Mouse (Mus musculus) kidney, embryonic 14.5 days (tissue): ENCODE data around the gene Stk4. TPM values are rescaled to one million over a fixed set of nuclear protein-coding genes. Genes with fewer than 3 reads are reported as not detected.

Experiments used
- ATAC-seq: fragments of 200-750 bp; cut with Nextera tagmentation; 2 replicates; pipeline ENCODE4 v1.8.0; 2017; ENCODE audit warnings: moderate number of reproducible peaks, mild to moderate bottlenecking, moderate TSS enrichment, moderate library complexity; ENCODE audit not compliant: low FRiP score, low TSS enrichment
- H3K27ac ChIP-seq: fragments of 300-500 bp; sonication (generic); 2 replicates; pipeline ENCODE4 v1.5.1; 2014; ENCODE audit warnings: low read depth, mild to moderate bottlenecking, low read length, moderate library complexity, mixed read lengths
- H3K27me3 ChIP-seq: fragments of 300-500 bp; sonication (generic); 2 replicates; pipeline ENCODE4 v1.6.1; 2014; ENCODE audit warnings: mild to moderate bottlenecking, low read length; ENCODE audit not compliant: control insufficient read depth, insufficient read depth
- H3K36me3 ChIP-seq: fragments of 300-500 bp; sonication (generic); 2 replicates; pipeline ENCODE4 v1.6.1; 2014; ENCODE audit warnings: low read length, mixed read lengths; ENCODE audit not compliant: control insufficient read depth, insufficient read depth
- H3K4me1 ChIP-seq: fragments of 300-500 bp; sonication (generic); 2 replicates; pipeline ENCODE4 v1.6.1; 2014; ENCODE audit warnings: low read length, mixed read lengths; ENCODE audit not compliant: control insufficient read depth, insufficient read depth
- H3K4me2 ChIP-seq: fragments of 300-500 bp; sonication (generic); replicated peaks from 2 replicates; pipeline ENCODE4 v1.6.1; 2014; ENCODE audit warnings: low read depth, mild to moderate bottlenecking, low read length
- H3K4me3 ChIP-seq: fragments of 300-500 bp; sonication (generic); 2 replicates; pipeline ENCODE4 v1.5.1; 2014; ENCODE audit warnings: mild to moderate bottlenecking, low read length
- H3K9ac ChIP-seq: fragments of 300-500 bp; sonication (generic); 2 replicates; pipeline ENCODE4 v1.6.1; 2014; ENCODE audit warnings: low read depth, mild to moderate bottlenecking, low read length, moderate library complexity
- H3K9me3 ChIP-seq: fragments of 300-500 bp; sonication (generic); 2 replicates; pipeline ENCODE4 v1.6.1; 2016; ENCODE audit warnings: low read length; ENCODE audit not compliant: control insufficient read depth
- WGBS: fragments of 180-500 bp; shearing (Covaris S2); extraction: QIAGEN DNeasy Blood & Tissue Kit; methylation state at CpG from one replicate; pipeline ENCODE4 v1.1.7; 2014; 5-methylcytosine and 5-hydroxymethylcytosine counted together
- polyA plus RNA-seq: library from polyadenylated mRNA; unstranded; fragments of >200 nt; fragmentation: Nextera tagmentation; extraction: Ambion mirVana; gene quantifications from 2 replicates; pipeline ENCODE4 v1.2.1, GENCODE M21; 2014

The Stk4 gene
- polyA plus RNA-seq, 1 experiment from 2014 or later: 36.5 TPM

DNA sequence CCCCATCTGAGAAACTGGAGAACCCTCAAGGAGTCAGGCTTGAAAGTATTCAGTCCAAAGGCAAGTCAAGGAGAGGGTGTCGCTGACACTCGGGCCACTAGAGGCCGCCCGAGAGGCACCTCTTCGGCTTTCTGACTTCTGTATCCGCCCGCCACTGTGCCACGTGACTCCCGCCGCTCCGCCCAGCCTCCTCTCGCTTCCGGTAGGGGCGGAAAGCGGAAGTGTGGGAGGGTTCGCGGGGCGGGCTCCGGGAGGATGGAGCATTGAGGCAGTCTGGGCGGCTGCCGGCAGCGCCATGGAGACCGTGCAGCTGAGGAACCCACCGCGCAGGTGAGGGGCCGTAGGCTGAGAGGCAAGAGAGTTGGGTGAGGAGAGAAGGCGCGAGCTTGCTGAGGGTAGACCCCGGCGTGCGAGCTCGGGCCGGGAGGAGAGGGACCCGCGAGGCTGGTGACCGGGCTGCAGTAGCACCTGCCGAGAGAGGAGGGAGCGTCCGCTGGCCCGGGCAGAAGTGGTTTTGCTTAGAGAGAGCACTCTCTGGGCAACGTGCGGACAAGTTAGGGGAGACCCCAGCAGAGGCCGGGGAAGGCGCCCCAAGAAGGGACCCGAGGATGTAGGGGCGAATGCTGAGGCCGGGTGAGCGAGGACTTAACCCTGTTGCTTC, 3.9 kb downstream of the Stk4 start:
- Histone ChIP-seq H3K4me2 (peak overlapping the region; percentile 73), H3K4me3 (peak overlapping the region; percentile 84), H3K27ac (peak overlapping the region; percentile 49; the same call in 1 of the 2 replicates), H3K27me3 (no peaks in the 10 kb centered on the region), H3K36me3 (no peaks in the 10 kb centered on the region), H3K9ac (peak overlapping the region; percentile 79), H3K9me3 (no peaks in the 10 kb centered on the region), H3K4me1 (peaks cover 18% of the 10 kb centered on the region)
- peak; percentile 72 for ATAC-seq
- WGBS: under 1% methylated on average over 48 of the region's 48 CpGs

DNA sequence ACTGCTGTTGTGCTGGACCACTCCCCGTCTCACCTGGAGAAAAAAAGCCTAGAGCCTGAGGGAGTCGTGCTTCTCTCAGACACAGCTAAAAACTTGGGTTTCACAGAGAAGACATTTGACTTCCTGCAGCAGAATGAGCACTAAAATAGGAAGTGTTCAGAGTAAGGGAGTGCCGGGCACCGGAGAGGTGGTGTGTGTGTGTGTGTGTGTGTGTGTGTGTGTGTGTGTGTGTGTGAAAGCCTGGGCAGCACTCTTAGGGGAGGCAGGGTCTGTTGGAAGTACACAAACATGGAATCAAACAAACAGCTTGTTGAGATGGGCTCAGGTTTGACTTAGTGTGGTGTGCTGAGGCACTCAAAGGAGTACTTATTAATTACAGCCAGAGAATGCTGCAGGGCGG, 5.0 kb downstream of the Stk4 start:
- 32% methylated on average over 5 of the region's 5 CpGs for WGBS
- Histone ChIP-seq H3K27ac (no peak overlapping the region), H3K9me3 (no peaks in the 10 kb centered on the region), H3K9ac (peak overlapping the region; percentile 79; the same call in 1 of the 2 replicates), H3K4me1 (peaks cover 9% of the 10 kb centered on the region), H3K4me3 (peak overlapping the region; percentile 84), H3K36me3 (peaks cover under 1% of the 10 kb centered on the region; the same call in 1 of the 2 replicates), H3K27me3 (no peaks in the 10 kb centered on the region), H3K4me2 (peak overlapping the region; percentile 73)
- no peak for ATAC-seq

DNA sequence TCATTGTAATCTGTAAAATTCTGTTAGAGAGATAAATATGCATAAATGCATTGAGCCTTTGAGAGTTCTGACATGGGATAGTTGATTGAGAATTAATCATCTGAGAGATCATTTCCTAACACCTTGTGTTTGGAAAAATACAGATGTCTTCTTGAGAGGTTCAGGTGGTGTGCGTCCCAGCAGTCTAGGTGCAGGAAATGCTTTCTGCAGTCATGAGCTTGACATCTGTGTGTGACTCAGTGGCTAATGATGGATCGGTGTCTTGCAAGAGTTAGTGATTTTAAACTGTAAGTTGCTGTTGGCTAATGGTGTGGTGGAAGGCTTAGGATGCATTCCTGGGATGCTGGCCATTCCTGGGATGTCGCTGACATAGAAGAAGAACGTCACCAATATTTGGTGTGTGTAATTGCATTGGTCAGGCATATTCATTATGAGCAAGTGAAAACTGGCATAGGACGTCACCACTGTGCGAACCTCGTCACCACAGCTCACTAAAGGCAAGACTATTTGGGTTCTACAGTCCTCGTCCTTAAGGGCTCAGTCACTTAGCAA, 6.8 kb downstream of the Stk4 start:
- Histone ChIP-seq H3K9ac (no peak overlapping the region), H3K4me1 (peaks cover 9% of the 10 kb centered on the region), H3K27me3 (no peaks in the 10 kb centered on the region), H3K27ac (no peak overlapping the region), H3K9me3 (no peaks in the 10 kb centered on the region), H3K4me3 (no peak overlapping the region), H3K36me3 (peaks cover 16% of the 10 kb centered on the region), H3K4me2 (no peak overlapping the region)
- WGBS: 93% methylated on average over 8 of the region's 8 CpGs
- ATAC-seq: no peak

- Histone ChIP-seq H3K4me3 (no peak overlapping the region), H3K9me3 (no peaks in the 10 kb centered on the region), H3K27ac (no peak overlapping the region), H3K9ac (no peak overlapping the region), H3K4me1 (peaks cover 9% of the 10 kb centered on the region), H3K27me3 (no peaks in the 10 kb centered on the region), H3K4me2 (no peak overlapping the region), H3K36me3 (peaks cover 23% of the 10 kb centered on the region)
- WGBS: 84% methylated on average over 5 of the region's 5 CpGs
- no peak for ATAC-seq
These were observed 7.8 kb downstream of the Stk4 start for GRCm38 (mm10) chr2:164077875-164078274.

- ATAC-seq: no peak
- Histone ChIP-seq H3K4me1 (peaks cover 9% of the 10 kb centered on the region), H3K4me3 (no peak overlapping the region), H3K9me3 (no peaks in the 10 kb centered on the region), H3K27me3 (no peaks in the 10 kb centered on the region), H3K27ac (no peak overlapping the region), H3K36me3 (peaks cover 38% of the 10 kb centered on the region), H3K4me2 (no peak overlapping the region), H3K9ac (no peak overlapping the region)
- 88% methylated on average over 6 of the region's 6 CpGs for WGBS
These were observed 9.4 kb downstream of the Stk4 start for GRCm38 (mm10) chr2:164079488-164079887.

DNA sequence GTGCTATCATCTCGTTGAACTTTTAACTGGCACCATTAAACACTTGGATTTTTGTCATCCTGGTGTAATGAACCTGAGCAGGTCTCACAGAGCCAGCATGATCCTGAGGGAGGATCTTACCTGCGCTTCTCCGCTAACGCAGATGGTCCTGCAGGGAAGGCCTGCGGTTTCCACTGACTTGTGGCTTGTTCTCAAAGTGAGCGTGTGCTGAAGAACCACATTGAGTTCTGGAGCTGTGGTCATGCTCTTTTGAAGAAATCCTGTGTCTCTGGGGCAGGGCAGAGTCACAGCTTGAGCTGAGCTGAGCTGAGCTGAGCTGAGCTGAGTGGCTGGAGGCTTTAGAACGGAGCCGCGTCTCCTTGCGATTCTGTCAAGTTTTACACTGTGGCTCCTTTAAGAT, 11.5 kb downstream of the Stk4 start:
- H3K27me3 ChIP-seq: no peaks in the 10 kb centered on the region
- H3K9ac ChIP-seq: no peak overlapping the region
- no peak overlapping the region for H3K27ac ChIP-seq
- H3K9me3 ChIP-seq: no peaks in the 10 kb centered on the region
- ATAC-seq: no peak
- peaks cover 50% of the 10 kb centered on the region for H3K36me3 ChIP-seq
- no peak overlapping the region for H3K4me2 ChIP-seq
- no peak overlapping the region for H3K4me3 ChIP-seq
- WGBS: 92% methylated on average over 10 of the region's 10 CpGs
- H3K4me1 ChIP-seq: no peaks in the 10 kb centered on the region

GRCm38 (mm10) chr2:164082175-164082574, 12.1 kb downstream of the Stk4 start:
- Histone ChIP-seq H3K9ac (no peak overlapping the region), H3K27ac (no peak overlapping the region), H3K27me3 (no peaks in the 10 kb centered on the region), H3K4me2 (no peak overlapping the region), H3K4me1 (no peaks in the 10 kb centered on the region), H3K4me3 (no peak overlapping the region), H3K36me3 (peaks cover 54% of the 10 kb centered on the region), H3K9me3 (no peaks in the 10 kb centered on the region)
- WGBS: 47% methylated on average over 10 of the region's 10 CpGs
- ATAC-seq: no peak

DNA sequence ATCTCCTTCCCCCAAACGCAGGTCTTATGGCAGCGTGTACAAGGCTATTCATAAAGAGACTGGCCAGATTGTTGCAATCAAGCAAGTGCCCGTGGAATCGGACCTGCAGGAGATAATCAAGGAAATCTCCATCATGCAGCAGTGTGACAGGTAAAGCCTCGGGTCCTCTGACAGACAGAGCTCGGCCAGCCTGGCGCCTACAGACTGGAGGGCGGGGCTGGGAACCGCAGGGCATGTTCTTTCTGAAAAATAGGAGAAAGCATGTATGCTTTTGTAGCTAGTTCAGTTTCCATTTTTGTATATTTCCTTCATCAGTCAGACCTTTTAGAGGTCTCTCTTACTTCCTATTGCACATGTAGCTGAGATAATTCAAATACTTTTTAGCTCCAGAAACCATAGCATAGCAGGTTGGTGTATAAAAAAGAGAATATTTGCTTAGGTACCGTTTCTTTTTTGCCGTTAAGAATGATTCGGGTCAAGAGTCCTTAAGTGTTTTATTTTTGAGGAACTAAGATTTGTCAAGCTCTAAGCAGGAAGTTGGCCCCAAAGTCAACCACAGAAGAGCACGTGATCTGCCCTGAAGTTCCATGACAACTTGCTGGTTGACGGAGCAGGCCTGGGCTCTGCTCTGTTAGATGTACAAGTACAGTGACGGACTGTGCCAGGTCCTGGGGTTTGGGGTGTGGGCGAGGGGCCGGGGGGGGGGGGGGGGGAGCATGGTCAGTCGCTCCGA, 13.7 kb downstream of the Stk4 start:
- no peak for ATAC-seq
- no peaks in the 10 kb centered on the region for H3K9me3 ChIP-seq

DNA sequence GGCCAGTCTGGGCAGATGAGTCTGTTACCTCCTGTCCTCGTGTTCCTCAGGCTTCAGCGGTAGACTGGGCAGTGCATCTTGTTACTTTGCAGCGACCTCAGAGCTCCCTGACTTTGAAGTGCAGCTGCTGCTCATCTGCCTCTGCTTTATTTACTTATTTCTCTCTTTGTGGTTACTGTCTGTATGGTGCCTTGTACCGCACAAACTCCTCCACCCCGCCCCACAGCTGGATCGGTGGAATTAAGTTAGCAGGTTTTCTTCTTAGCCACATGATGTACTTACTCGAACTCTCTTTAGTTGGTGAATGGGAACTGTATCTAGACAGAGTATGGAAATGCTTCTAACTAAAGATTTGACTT, 14.2 kb downstream of the Stk4 start:
- 95% methylated on average over 7 of the region's 7 CpGs for WGBS
- Histone ChIP-seq H3K4me2 (no peak overlapping the region), H3K9me3 (no peaks in the 10 kb centered on the region), H3K27ac (no peak overlapping the region), H3K36me3 (peaks cover 70% of the 10 kb centered on the region), H3K9ac (no peak overlapping the region), H3K4me1 (no peaks in the 10 kb centered on the region), H3K27me3 (no peaks in the 10 kb centered on the region), H3K4me3 (no peak overlapping the region)
- no peak for ATAC-seq

More for the DNA sequence above, 13.7 kb downstream of the Stk4 start:
- Histone ChIP-seq H3K36me3 (peaks cover 66% of the 10 kb centered on the region), H3K27me3 (no peaks in the 10 kb centered on the region), H3K9ac (no peak overlapping the region), H3K4me1 (no peaks in the 10 kb centered on the region), H3K4me2 (no peak overlapping the region), H3K4me3 (no peak overlapping the region), H3K27ac (no peak overlapping the region)
- WGBS: 89% methylated on average over 17 of the region's 19 CpGs
